Mouse (Mus musculus) adipocyte (in vitro differentiated cells): ENCODE measurements at regions not wholly inside any gene's neighbourhood (a gene's known extent, or its start where the extent isn't known, plus 50 kb on each side); places are given as distances from the start of the nearest gene placed in this dataset.

ENCODE experiments used
- DNase-seq: peaks from one replicate; pipeline ENCODE4 v3.0.0-alpha.2; 2016; ENCODE audit warnings: low spot score

GRCm38 (mm10) chr12:112235841-112236240 lies 89.8 kb downstream of the Kif26a start:
- no peak for DNase-seq

- DNase-seq = no peak
Measured at GRCm38 (mm10) chr12:112237061-112237490, 91.1 kb downstream of the Kif26a start.

GRCm38 (mm10) chr12:112238834-112239233 lies 92.8 kb downstream of the Kif26a start:
- no peak for DNase-seq

- DNase-seq = no peak
Measured at GRCm38 (mm10) chr12:112241740-112242171, 95.7 kb downstream of the Kif26a start.

GRCm38 (mm10) chr12:112243231-112243630 lies 97.2 kb downstream of the Kif26a start:
- no peak for DNase-seq

DNA sequence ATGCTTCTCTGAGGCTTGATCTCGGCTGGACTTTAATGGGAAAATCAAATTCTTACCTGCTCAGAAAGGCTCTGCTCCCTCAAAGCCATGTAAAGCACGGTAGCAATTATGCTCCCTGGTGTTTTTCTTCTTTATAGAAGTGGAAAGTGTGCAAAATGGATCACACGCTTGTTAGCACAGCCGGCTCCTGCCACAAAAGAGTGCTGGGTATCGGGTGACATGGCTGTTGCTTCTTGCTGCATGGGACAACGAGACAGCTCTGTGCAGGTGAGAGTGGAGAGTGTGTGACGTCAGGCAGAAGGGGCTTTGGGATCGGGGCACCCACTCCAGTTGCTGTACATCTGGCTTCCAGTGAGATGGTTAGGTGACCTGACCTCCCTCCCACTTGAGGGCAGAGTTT lies 104.9 kb downstream of the Kif26a start:
- DNase-seq = no peak

GRCm38 (mm10) chr12:112253461-112253860 lies 107.5 kb downstream of the Kif26a start:
- DNase-seq = no peak

DNA sequence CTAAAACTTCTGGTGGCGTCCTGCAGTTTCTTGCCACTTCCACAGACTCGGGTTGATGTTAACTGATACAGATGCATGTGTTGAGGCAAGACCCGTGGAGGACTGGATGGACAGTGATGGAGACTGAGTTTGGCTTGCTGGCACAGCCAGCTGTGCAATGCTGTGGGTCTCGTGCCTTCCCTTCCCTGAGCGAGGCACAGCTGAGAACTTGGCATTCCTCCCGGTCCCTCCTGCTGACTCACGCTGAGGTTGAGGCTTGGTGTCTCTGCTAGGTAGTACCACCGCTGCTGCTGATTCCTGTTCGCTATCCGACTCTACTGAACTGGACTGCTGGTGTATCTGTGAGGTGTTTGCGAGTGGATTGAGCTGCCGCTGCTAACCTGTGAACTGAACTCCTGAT lies 109.2 kb downstream of the Kif26a start:
- no peak for DNase-seq

GRCm38 (mm10) chr12:112257691-112258090 lies 111.7 kb downstream of the Kif26a start:
- DNase-seq = no peak

- DNase-seq = no peak
Measured at GRCm38 (mm10) chr12:112263283-112264056, 117.5 kb downstream of the Kif26a start.

DNA sequence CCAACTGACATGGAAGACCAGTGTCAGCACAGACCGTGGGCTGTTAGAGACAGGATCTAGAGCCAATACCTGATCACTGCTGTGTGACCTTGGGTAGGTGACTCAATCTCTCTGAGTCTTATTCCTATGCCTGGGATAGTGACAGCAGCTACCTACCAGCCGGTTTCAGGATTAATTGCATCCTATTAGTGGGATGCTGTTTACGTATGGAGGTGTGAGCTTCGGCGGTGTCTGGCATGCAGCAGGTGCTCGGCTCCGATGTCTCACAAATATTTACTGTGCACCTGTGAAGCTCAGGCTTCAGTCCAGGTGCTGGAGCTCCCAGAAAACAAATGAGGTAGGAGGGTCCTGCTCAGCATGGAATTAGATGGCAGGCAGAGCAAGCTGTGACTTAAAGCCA lies 118.2 kb downstream of the Kif26a start:
- no peak for DNase-seq

GRCm38 (mm10) chr12:112265289-112265969 lies 119.4 kb downstream of the Kif26a start:
- no peak for DNase-seq

DNA sequence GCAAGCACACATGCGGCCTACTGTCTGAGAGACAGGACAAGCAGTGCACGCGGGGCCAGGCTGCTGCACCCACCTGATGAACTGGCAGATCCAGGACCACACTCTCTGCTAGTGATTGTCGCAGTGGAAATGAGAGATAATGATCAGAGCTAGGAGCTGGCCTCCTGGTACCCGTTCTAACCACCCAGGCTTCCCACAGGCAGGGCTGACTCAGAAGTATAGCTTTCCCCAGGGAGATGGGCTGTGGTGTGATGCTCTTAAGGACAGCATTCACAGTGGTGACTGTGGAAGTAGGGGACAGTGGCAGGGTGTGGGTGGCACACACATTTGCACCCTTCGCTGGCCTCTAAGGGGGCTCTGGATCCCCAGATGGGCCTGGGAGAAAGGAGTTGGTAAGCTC lies 128.0 kb downstream of the Kif26a start:
- no peak for DNase-seq

DNA sequence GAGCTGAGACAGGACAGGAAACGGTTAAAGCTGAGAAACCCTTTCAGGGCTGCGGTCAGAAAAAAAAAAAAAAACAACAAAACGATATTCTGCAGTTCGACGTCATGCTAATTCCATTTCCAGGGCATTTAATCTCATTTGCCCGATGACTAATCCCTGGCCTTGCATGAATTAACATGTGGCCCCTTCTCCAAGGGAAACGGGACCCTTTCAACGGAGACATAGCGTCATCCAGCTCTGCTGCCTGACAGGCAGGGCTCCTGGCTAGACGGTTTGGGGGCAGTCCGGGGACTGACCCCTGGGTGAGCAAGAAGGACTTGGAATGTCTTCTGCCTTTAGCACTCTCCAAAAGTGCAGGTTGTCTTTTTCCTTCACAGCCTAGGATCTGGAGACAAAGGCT lies 128.7 kb downstream of the Kif26a start:
- DNase-seq = no peak

- DNase-seq = no peak
Measured at GRCm38 (mm10) chr12:112276651-112277050, 130.6 kb downstream of the Kif26a start.

DNA sequence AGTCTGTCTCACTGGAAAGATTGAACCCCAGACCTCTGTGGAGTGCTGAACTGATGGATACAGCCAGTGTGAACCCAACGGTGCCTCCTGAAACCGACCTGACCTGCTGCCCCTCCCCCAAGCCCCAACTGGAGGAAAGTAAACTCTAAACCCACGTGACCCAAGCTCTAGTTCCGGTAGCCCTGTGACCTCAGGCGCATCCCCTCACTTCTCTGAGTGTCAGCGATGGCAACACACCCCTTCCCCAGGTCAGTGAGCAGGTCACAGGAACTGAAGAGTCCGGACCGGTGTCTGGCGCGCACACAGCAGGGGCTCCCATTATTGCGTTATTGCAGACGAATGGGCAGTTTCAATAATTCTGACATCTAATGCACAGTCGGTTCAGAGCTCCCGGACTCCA lies 131.5 kb downstream of the Kif26a start:
- no peak for DNase-seq

DNA sequence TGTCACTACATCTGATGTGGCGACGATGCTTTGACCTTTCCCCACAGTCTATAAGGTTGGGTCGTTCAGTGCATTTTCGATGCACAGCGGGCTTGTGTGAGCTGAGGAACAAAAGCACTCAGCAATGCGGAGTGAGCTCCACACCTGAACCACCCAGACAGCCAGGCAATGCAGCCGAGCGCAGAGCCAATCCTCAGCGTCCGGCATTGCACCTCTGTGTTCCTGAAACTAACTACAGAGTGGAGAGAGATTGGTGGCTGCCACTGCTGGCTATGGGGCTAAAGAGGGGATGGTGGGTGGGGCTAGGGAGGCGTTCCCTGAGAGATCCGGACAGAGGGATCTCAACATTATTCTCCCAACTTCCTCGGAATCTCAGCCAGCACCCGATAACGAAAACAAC lies 139.1 kb downstream of the Kif26a start:
- no peak for DNase-seq

GRCm38 (mm10) chr12:112288786-112289185 lies 142.8 kb downstream of the Kif26a start:
- no peak for DNase-seq

- peak; percentile 30 for DNase-seq
Measured at GRCm38 (mm10) chr12:112290299-112290698, 144.3 kb downstream of the Kif26a start.

- no peak for DNase-seq
Measured at GRCm38 (mm10) chr12:112291748-112292561, 145.9 kb downstream of the Kif26a start.

DNA sequence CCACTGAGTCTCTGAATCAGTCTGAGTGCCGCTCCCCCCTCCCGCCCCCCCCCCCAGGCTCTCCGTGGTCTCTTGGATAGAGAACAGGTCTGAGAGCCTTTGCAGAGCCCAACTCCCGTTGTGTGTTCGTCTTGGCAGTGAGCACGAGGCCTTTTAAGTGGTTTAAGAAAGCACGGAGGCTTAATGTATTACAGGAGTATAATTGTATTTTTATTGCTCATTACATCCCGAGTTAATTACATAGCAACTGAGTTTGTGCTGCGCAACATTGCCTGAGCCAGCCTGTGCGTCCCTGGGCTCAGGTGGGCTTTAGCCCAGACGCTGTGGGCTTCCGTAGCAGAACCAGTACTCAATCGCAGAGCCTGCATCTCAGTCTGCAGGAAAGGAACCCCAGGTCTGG lies 147.1 kb downstream of the Kif26a start:
- no peak for DNase-seq

DNA sequence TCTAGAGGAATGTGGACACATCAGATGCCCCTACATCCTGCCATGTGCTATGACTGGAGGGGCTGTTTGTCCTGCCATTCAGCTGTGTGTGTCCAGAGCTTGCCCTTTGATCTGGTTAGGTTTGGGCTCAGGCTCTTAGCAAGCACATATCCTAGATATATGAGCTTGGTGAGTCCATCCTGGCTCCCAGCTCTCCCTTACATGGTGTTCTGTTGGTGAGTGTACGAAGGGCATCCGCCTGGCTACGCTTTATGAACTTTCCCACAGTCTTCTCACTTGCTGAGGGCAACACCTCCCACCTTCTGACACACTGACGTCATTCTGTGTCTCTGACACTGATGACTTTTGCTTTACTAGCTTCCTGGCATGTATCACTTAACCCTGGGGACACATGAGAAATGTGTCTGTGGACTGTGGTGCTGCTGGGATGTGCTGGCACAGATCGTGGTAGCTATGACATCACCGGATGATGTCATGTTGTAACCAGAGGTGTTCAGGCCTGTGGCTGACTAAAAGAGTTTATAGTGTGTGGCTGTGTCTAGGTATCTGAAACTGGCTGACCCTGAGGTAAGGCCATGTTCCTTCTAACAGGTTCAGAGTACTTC lies 149.4 kb downstream of the Kif26a start:
- peak; percentile 9 for DNase-seq
